Mouse (Mus musculus): Measurements from ENCODE around the gene Ankrd11.

GRCm38 (mm10) chr8:122949701-122950100 is 92.4 kb downstream of the Ankrd11 start:
- TF ChIP-seq EP300 (IDR thresholded peaks at IDR 0.05; ENCODE audit: low read depth) (no peak), CTCF (IDR thresholded peaks at IDR 0.05; ENCODE audit: low read depth) (no peak)

All from heart, postnatal 0 days (tissue).